Mouse (Mus musculus): ENCODE measurements around the gene Tgm4. TPM values are rescaled to one million over a fixed set of nuclear protein-coding genes. Genes with fewer than 3 reads are reported as not detected.

Gene Tgm4
- polyA plus RNA-seq, 1 experiment from 2014 or later, result 0.52 TPM

GRCm38 (mm10) chr9:123085373-123085772, 50.8 kb downstream of the Tgm4 start:
- Histone ChIP-seq H3K27me3 (ENCODE audit: control insufficient read depth, insufficient read depth, low read length) (no peaks in the 10 kb centered on the region), H3K4me3 (ENCODE audit: low read depth, low read length) (no peak overlapping the region), H3K27ac (replicated peaks; ENCODE audit: low read depth, low read length) (no peak overlapping the region), H3K36me3 (replicated peaks; ENCODE audit: control insufficient read depth, insufficient read depth, low read depth, low read length) (peaks cover 4% of the 10 kb centered on the region), H3K9me3 (replicated peaks; ENCODE audit: control insufficient read depth, low read length) (no peaks in the 10 kb centered on the region), H3K4me1 (ENCODE audit: control insufficient read depth, insufficient read depth, low read length) (no peaks in the 10 kb centered on the region), H3K4me2 (ENCODE audit: low read depth, low read length) (no peak overlapping the region), H3K9ac (replicated peaks; ENCODE audit: low read length) (no peak overlapping the region)
- DNase-seq (ENCODE audit: low spot score) (no peak), ATAC-seq (replicated peaks; ENCODE audit: insufficient number of reproducible peaks, low FRiP score, low TSS enrichment, low read depth) (no peak)
- 78% methylated on average over 1 of the region's 1 CpGs for WGBS

- Histone ChIP-seq H3K9ac (replicated peaks; ENCODE audit: low read length) (no peak overlapping the region), H3K9me3 (replicated peaks; ENCODE audit: control insufficient read depth, low read length) (no peaks in the 10 kb centered on the region), H3K4me1 (ENCODE audit: control insufficient read depth, insufficient read depth, low read length) (no peaks in the 10 kb centered on the region), H3K4me2 (ENCODE audit: low read depth, low read length) (no peak overlapping the region), H3K4me3 (ENCODE audit: low read depth, low read length) (no peak overlapping the region), H3K27me3 (ENCODE audit: control insufficient read depth, insufficient read depth, low read length) (no peaks in the 10 kb centered on the region), H3K36me3 (replicated peaks; ENCODE audit: control insufficient read depth, insufficient read depth, low read depth, low read length) (peaks cover 4% of the 10 kb centered on the region; the same call in 1 of the 2 replicates), H3K27ac (replicated peaks; ENCODE audit: low read depth, low read length) (no peak overlapping the region)
- WGBS, result 78% methylated on average over 3 of the region's 3 CpGs
- DNase-seq (ENCODE audit: low spot score), result no peak
- ATAC-seq (replicated peaks; ENCODE audit: insufficient number of reproducible peaks, low FRiP score, low TSS enrichment, low read depth), result no peak
These were observed 53.0 kb downstream of the Tgm4 start for GRCm38 (mm10) chr9:123087558-123087957.

- H3K27ac ChIP-seq (replicated peaks; ENCODE audit: low read depth, low read length), result no peak overlapping the region
- no peak overlapping the region for H3K9ac ChIP-seq (replicated peaks; ENCODE audit: low read length)
- 86% methylated on average over 4 of the region's 4 CpGs for WGBS
- ATAC-seq (replicated peaks; ENCODE audit: insufficient number of reproducible peaks, low FRiP score, low TSS enrichment, low read depth), result no peak
- peaks cover 7% of the 10 kb centered on the region for H3K36me3 ChIP-seq (replicated peaks; ENCODE audit: control insufficient read depth, insufficient read depth, low read depth, low read length)
- no peaks in the 10 kb centered on the region for H3K4me1 ChIP-seq (ENCODE audit: control insufficient read depth, insufficient read depth, low read length)
- no peak for DNase-seq (ENCODE audit: low spot score)
- H3K4me2 ChIP-seq (ENCODE audit: low read depth, low read length), result no peak overlapping the region
- H3K27me3 ChIP-seq (ENCODE audit: control insufficient read depth, insufficient read depth, low read length), result no peaks in the 10 kb centered on the region
- no peaks in the 10 kb centered on the region for H3K9me3 ChIP-seq (replicated peaks; ENCODE audit: control insufficient read depth, low read length)
- H3K4me3 ChIP-seq (ENCODE audit: low read depth, low read length), result no peak overlapping the region
These were observed 56.3 kb downstream of the Tgm4 start for GRCm38 (mm10) chr9:123090844-123091243.

GRCm38 (mm10) chr9:123099631-123100455, 65.3 kb downstream of the Tgm4 start:
- Histone ChIP-seq H3K4me2 (ENCODE audit: low read depth, low read length) (no peak overlapping the region), H3K27ac (replicated peaks; ENCODE audit: low read depth, low read length) (no peak overlapping the region), H3K36me3 (replicated peaks; ENCODE audit: control insufficient read depth, insufficient read depth, low read depth, low read length) (no peaks in the 10 kb centered on the region; the same call in 1 of the 2 replicates), H3K4me1 (ENCODE audit: control insufficient read depth, insufficient read depth, low read length) (no peaks in the 10 kb centered on the region), H3K9me3 (replicated peaks; ENCODE audit: control insufficient read depth, low read length) (no peaks in the 10 kb centered on the region), H3K9ac (replicated peaks; ENCODE audit: low read length) (no peak overlapping the region), H3K27me3 (ENCODE audit: control insufficient read depth, insufficient read depth, low read length) (no peaks in the 10 kb centered on the region), H3K4me3 (ENCODE audit: low read depth, low read length) (no peak overlapping the region)
- DNase-seq (ENCODE audit: low spot score) (no peak), ATAC-seq (replicated peaks; ENCODE audit: insufficient number of reproducible peaks, low FRiP score, low TSS enrichment, low read depth) (no peak)
- WGBS, result 92% methylated on average over 16 of the region's 16 CpGs

- Histone ChIP-seq H3K4me3 (ENCODE audit: low read depth, low read length) (no peak overlapping the region), H3K4me2 (ENCODE audit: low read depth, low read length) (no peak overlapping the region), H3K36me3 (replicated peaks; ENCODE audit: control insufficient read depth, insufficient read depth, low read depth, low read length) (no peaks in the 10 kb centered on the region), H3K27me3 (ENCODE audit: control insufficient read depth, insufficient read depth, low read length) (no peaks in the 10 kb centered on the region), H3K27ac (replicated peaks; ENCODE audit: low read depth, low read length) (no peak overlapping the region), H3K4me1 (ENCODE audit: control insufficient read depth, insufficient read depth, low read length) (no peaks in the 10 kb centered on the region), H3K9ac (replicated peaks; ENCODE audit: low read length) (no peak overlapping the region), H3K9me3 (replicated peaks; ENCODE audit: control insufficient read depth, low read length) (no peaks in the 10 kb centered on the region)
- ATAC-seq (replicated peaks; ENCODE audit: insufficient number of reproducible peaks, low FRiP score, low TSS enrichment, low read depth) (no peak), DNase-seq (ENCODE audit: low spot score) (no peak)
These were observed 68.9 kb downstream of the Tgm4 start for GRCm38 (mm10) chr9:123103425-123103824.

GRCm38 (mm10) chr9:123104362-123104761, 69.8 kb downstream of the Tgm4 start:
- Histone ChIP-seq H3K4me3 (ENCODE audit: low read depth, low read length) (no peak overlapping the region), H3K27me3 (ENCODE audit: control insufficient read depth, insufficient read depth, low read length) (no peaks in the 10 kb centered on the region), H3K4me2 (ENCODE audit: low read depth, low read length) (no peak overlapping the region), H3K9ac (replicated peaks; ENCODE audit: low read length) (no peak overlapping the region), H3K27ac (replicated peaks; ENCODE audit: low read depth, low read length) (no peak overlapping the region), H3K9me3 (replicated peaks; ENCODE audit: control insufficient read depth, low read length) (no peaks in the 10 kb centered on the region), H3K36me3 (replicated peaks; ENCODE audit: control insufficient read depth, insufficient read depth, low read depth, low read length) (no peaks in the 10 kb centered on the region), H3K4me1 (ENCODE audit: control insufficient read depth, insufficient read depth, low read length) (no peaks in the 10 kb centered on the region)
- ATAC-seq (replicated peaks; ENCODE audit: insufficient number of reproducible peaks, low FRiP score, low TSS enrichment, low read depth), result no peak
- no peak for DNase-seq (ENCODE audit: low spot score)

GRCm38 (mm10) chr9:123107186-123107585, 72.7 kb downstream of the Tgm4 start:
- Histone ChIP-seq H3K9ac (replicated peaks; ENCODE audit: low read length) (no peak overlapping the region), H3K4me2 (ENCODE audit: low read depth, low read length) (no peak overlapping the region), H3K27ac (replicated peaks; ENCODE audit: low read depth, low read length) (no peak overlapping the region), H3K36me3 (replicated peaks; ENCODE audit: control insufficient read depth, insufficient read depth, low read depth, low read length) (no peaks in the 10 kb centered on the region), H3K27me3 (ENCODE audit: control insufficient read depth, insufficient read depth, low read length) (no peaks in the 10 kb centered on the region), H3K4me1 (ENCODE audit: control insufficient read depth, insufficient read depth, low read length) (no peaks in the 10 kb centered on the region), H3K4me3 (ENCODE audit: low read depth, low read length) (no peak overlapping the region), H3K9me3 (replicated peaks; ENCODE audit: control insufficient read depth, low read length) (no peaks in the 10 kb centered on the region)
- ATAC-seq (replicated peaks; ENCODE audit: insufficient number of reproducible peaks, low FRiP score, low TSS enrichment, low read depth), result no peak
- WGBS, result 89% methylated on average over 4 of the region's 4 CpGs
- no peak for DNase-seq (ENCODE audit: low spot score)

- H3K27me3 ChIP-seq (ENCODE audit: control insufficient read depth, insufficient read depth, low read length), result no peaks in the 10 kb centered on the region
- H3K4me1 ChIP-seq (ENCODE audit: control insufficient read depth, insufficient read depth, low read length), result no peaks in the 10 kb centered on the region
- no peak overlapping the region for H3K9ac ChIP-seq (replicated peaks; ENCODE audit: low read length)
- ATAC-seq (replicated peaks; ENCODE audit: insufficient number of reproducible peaks, low FRiP score, low TSS enrichment, low read depth), result no peak
- no peak overlapping the region for H3K4me2 ChIP-seq (ENCODE audit: low read depth, low read length)
- DNase-seq (ENCODE audit: low spot score), result no peak
- no peak overlapping the region for H3K27ac ChIP-seq (replicated peaks; ENCODE audit: low read depth, low read length)
- WGBS, result 92% methylated on average over 7 of the region's 7 CpGs
- H3K9me3 ChIP-seq (replicated peaks; ENCODE audit: control insufficient read depth, low read length), result no peaks in the 10 kb centered on the region
- H3K36me3 ChIP-seq (replicated peaks; ENCODE audit: control insufficient read depth, insufficient read depth, low read depth, low read length), result no peaks in the 10 kb centered on the region
- no peak overlapping the region for H3K4me3 ChIP-seq (ENCODE audit: low read depth, low read length)
These were observed 74.7 kb downstream of the Tgm4 start for GRCm38 (mm10) chr9:123109188-123109587.

Data from embryonic facial prominence, embryonic 11.5 days (tissue).